Mouse (Mus musculus) R1 (cell line): ENCODE measurements around the gene Dync1li2.

Source experiments
- DNase-seq: peaks from one replicate; pipeline ENCODE4 v3.0.0-alpha.2; 2018; ENCODE audit warnings: low read depth, low spot score

Dync1li2 gene

GRCm38 (mm10) chr8:104442299-104443124 lies at the start of gene Dync1li2:
Gene Dync1li2 (minus strand): TSS chr8:104443047.
- DNase-seq, result peak; percentile 87

- DNase-seq, result no peak
Observed at GRCm38 (mm10) chr8:104479091-104479490, 36.2 kb upstream of the Dync1li2 start.

DNA sequence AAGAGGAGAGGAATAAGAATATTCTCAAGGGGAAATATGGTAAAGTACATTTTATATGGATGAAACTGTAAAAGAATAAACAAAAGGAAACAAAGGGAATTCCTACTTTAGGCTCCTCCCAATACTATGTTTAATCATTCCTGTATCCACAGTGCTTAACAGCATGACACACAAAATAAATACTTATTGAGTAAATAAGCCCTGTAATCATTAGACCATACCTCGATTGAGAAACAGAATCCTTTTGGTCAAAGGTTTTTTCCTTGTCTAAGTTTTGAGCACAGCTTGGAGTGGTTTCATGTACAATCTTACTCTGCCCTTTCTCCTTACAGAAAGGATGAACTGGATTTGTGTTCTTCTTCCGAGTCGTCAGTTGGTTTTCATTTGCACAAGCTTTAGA lies 29.6 kb upstream of the Dync1li2 start:
- no peak for DNase-seq

DNA sequence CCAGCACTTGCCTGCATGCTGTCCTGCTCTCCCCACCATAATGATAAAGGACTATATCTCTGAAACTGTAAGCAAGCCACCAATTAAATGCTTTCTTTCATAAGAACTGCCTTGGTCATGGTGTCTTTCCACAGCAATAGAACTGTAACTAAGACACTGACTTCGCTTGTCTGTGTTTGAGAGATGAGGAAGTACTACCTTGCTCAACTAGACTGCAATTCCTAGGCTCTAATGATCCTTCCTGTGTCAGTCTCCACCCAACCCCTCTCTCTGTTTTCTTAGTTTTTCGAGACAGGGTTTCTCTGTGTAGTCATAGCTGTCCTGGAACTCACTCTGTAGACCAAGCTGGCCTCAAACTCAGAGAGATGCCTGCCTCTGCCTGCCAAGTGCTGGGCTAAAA lies 24.6 kb upstream of the Dync1li2 start:
- DNase-seq, result no peak

DNA sequence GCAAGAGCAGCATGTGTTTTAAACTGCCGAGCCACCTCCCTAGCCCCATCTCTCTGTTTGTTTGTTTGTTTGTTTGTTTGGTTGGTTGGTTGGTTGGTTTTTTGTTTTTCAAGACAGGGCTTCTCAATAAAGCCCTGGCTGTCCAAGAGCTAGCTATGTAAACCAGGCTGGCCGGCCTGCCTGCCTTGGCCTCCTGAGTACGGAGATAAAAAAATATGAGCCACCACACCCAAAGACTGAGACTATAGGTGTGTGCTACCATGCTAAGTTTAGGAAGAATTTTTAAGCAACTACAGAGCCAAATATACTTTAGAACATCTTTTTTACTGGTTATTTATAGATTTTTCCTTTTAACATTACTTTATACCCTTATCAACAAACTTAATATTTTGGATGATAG lies 9.3 kb upstream of the Dync1li2 start:
- no peak for DNase-seq

DNA sequence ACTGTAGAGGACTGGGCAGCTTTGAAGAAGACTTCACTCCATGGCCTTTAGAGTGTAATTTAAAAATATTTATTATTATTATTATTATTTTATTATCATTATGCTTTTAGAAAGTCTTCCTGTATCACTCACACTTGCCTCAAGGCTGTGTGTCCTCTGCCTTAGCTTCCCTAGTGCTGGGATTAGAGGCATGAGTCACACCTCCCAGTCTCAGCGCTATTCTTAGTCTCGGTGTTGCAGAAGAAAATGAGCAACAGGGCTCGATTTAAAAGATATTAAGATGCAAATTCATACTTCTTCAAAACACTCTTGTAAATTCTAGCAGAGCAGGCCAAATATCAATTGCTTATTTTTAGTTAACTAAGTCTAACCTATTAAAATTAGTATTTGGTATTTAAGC lies 5.9 kb upstream of the Dync1li2 start:
- no peak for DNase-seq

DNA sequence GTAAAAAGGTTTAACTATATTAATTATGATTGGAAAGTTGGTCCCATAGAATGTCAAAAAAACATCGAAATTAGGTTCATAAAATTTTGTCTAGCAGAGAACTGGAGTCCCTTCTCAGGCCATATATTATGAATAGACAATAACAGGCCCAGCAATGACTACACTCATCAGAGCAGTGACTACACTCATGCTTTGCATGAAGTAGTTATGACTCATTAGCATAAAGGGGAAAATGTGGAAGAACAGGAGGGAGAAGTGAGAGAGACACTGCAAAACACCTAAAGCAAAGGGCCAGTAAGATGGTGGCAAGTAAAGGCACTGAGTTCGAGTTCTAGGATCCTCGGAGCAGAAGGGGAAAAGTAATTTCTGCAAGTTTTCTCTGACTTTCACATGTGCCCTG lies 3.2 kb upstream of the Dync1li2 start:
- no peak for DNase-seq

- DNase-seq, result no peak
Observed at GRCm38 (mm10) chr8:104445248-104445647, 2.4 kb upstream of the Dync1li2 start.

- peak; percentile 16 for DNase-seq
Observed at GRCm38 (mm10) chr8:104443125-104443679, 355 bp upstream of the Dync1li2 start.

- no peak for DNase-seq
Observed at GRCm38 (mm10) chr8:104441613-104442012, 1.2 kb downstream of the Dync1li2 start.

- DNase-seq, result peak; percentile 65
Observed at GRCm38 (mm10) chr8:104439461-104439860, 3.4 kb downstream of the Dync1li2 start.

DNA sequence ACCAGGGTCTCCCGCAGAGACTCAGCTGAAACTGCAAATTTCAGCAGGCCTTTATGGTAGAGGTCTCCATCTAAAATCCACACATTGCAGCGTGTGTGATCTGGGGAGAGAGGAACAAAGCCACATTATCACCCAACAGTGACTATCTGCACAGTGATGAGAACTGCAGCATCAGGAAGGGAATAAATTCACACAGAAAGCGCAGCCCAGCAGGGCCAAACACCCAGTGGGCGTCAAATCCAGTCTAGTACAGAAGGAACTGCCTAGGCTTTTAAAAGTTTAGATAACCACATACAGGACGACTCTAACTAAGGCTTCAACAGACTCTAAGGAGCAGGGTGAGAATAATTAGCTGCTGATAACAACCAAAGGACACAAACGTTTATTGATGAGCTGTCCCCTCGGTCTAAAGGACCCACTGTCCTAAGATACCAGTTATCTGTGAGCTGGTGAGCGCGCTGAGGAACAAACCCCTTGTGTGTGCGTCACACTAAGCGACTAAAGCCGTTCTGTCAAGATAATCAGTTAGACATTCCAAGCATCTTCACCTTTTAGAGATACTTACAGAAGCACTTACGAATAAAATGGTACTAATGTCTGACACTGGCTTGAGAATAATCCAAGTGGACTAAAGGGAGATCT lies 5.2 kb downstream of the Dync1li2 start:
- DNase-seq, result no peak

DNA sequence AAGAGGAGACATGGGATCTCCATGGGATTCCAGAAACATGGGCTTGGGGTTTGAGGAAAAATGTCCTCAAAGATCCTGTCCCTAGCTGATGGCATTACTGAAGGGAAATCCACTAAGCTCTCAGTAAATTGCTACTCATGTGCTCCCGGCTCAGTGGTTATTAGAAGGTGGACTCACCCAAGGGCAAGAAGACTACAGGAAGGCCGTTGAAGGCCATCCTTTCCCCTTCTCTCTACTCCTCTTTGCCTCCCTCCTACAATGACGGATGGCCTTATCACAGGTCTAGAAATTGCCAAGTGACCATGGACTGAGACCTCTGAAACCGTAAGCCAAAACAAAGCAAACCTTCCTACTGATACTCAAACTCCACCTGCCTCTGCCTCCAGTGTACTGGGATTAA lies 6.3 kb downstream of the Dync1li2 start:
- DNase-seq, result no peak

- no peak for DNase-seq
Observed at GRCm38 (mm10) chr8:104436038-104436437, 6.8 kb downstream of the Dync1li2 start.

DNA sequence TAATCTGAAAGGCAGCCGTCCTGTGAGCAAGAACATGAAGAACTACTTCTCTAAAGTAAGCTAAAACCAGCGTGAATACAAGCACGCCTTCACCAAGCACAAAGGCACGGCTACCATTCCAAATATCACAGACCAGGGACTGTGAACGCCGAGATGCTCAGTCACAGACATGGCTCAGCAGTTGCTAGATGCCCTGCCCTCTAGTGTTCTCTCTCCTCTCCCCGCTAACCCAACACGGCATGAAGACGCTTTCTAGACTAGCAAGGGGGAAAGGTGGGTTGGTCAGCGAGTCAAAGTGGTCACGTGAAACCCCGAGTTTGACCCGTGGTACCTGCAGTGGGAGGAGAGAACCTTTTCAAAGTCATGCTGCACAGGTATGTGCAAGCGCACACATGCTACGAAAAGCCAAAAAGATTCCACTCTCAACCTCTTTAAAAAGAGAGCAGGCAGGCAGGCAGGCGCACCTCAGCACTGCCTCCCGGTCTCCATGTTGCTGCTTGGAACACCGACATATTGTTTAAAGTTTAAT lies 8.0 kb downstream of the Dync1li2 start:
- peak; percentile 76 for DNase-seq

GRCm38 (mm10) chr8:104434275-104434674 lies 8.6 kb downstream of the Dync1li2 start:
- peak; percentile 69 for DNase-seq

DNA sequence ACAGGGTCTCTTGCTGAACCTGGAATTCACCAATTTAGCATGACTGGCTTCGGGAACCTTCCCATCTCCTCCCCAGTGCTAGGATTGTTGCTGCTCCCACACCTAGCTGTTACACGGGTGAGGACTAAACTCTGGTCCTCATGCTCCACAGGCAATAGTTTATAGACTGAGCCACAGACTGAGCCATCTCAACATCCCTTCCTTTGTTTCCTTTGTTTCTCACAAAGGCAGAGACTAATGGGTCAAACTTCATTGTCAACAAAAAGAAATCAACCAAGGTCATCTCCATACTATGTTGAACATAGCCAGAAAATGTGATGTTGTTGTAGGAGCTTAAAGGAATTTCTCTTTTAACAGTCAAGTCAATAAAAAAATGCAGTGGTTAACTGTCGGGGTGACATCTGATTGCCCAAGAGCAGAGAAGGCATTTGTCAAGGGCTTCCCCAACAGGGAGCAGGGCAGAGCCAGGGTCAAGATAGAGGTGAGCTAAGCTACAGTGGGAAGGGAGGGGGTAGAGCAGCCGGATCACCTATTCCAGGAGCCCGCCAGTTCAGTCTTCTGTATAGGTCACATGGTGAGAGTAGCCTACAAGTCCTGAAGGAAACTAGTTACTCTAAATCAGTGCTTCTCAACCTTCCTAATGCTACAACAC lies 9.5 kb downstream of the Dync1li2 start:
- DNase-seq, result peak; percentile 80

DNA sequence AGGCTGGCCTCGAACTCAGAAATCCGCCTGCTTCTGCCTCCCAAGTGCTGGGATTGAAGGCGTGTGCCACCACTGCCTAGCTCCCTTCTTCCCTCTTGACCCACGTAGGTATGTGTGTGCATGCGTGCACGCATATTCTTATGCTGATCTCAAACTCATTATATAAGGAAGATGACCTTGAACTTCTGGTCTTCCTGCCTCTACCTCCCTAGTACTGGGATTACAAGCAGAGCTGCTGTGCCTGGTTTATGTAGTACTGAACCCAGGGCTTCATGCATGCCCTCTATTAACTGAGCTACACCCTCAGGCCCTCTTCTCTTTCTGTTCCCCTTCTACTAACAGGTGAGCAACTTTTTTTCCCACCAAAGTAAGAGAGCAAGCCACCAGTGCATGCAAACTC lies 10.2 kb downstream of the Dync1li2 start:
- peak; percentile 56 for DNase-seq

DNA sequence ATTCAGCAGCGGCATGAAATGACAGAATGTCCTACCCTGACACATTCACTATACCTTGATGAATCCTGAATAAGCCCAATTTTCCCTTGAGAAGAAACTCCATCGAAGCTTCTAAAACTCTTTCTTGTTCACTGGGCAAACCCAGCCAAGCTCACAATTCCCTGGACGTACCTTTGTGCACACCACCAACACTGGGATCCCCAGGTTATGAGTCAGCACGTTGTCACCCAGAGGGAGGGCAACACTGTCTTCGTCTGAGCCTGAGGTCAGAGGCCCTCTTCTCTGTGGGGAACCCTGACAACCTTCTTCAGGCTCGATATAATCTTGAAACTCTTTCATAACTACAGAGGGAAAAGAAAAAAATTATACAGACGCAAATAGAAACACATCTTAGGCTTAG lies 12.6 kb downstream of the Dync1li2 start:
- no peak for DNase-seq

GRCm38 (mm10) chr8:104427703-104428102 lies 15.1 kb downstream of the Dync1li2 start:
- DNase-seq, result no peak

- no peak for DNase-seq
Observed at GRCm38 (mm10) chr8:104422313-104422712, 20.5 kb downstream of the Dync1li2 start.

DNA sequence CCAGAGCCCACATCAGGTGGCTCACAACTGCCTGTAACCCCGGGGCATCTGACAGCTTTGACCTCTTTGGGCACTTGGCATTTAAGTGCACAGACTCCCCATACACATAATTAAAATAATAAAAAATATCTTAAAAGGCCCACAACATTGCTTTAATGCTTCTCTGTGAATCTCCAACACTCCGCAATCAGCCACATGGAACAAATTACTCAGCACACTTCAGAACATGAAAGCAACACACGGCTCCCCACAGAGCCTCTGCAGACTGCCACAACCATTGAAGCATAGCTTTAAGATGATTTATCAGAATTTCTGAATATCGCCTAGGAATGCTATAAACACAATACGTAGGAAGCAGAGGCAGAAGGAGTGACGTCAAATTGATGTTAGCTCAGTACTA lies 26.8 kb downstream of the Dync1li2 start:
- DNase-seq, result no peak
